Mouse (Mus musculus): ENCODE measurements at regions not wholly inside any gene's neighbourhood (a gene's known extent, or its start where the extent isn't known, plus 50 kb on each side); places are given as distances from the start of the nearest gene placed in this dataset.

GRCm38 (mm10) chr12:26776986-26777385, 308.0 kb downstream of the Cmpk2 start:
- 91% methylated on average over 1 of the region's 1 CpGs for WGBS
- no peak for ATAC-seq (ENCODE audit: low FRiP score, low TSS enrichment)
- TF ChIP-seq EP300 (optimal IDR thresholded peaks at IDR 0.05) (no peak), CTCF (IDR thresholded peaks at IDR 0.05; ENCODE audit: low read depth) (no peak)

GRCm38 (mm10) chr12:26774016-26774415, 305.0 kb downstream of the Cmpk2 start:
- WGBS: 84% methylated on average over 2 of the region's 2 CpGs
- Histone ChIP-seq H3K9ac (ENCODE audit: low read length) (no peak overlapping the region), H3K27ac (replicated peaks) (no peak overlapping the region), H3K9me3 (ENCODE audit: control insufficient read depth, low read length) (no peaks in the 10 kb centered on the region), H3K4me1 (replicated peaks; ENCODE audit: control insufficient read depth, insufficient read depth) (no peaks in the 10 kb centered on the region), H3K4me3 (ENCODE audit: low read depth, low read length) (no peak overlapping the region), H3K4me2 (replicated peaks; ENCODE audit: low read depth) (no peak overlapping the region), H3K36me3 (ENCODE audit: control insufficient read depth, insufficient read depth, low read length) (no peaks in the 10 kb centered on the region), H3K27me3 (ENCODE audit: control insufficient read depth, insufficient read depth, low read length) (no peaks in the 10 kb centered on the region)
- TF ChIP-seq CTCF (IDR thresholded peaks at IDR 0.05; ENCODE audit: low read depth) (no peak), EP300 (optimal IDR thresholded peaks at IDR 0.05) (no peak)
- DNase-seq (ENCODE audit: low spot score) (no peak), ATAC-seq (ENCODE audit: low FRiP score, low TSS enrichment) (no peak)

More at GRCm38 (mm10) chr12:26776986-26777385, 308.0 kb downstream of the Cmpk2 start:
- H3K4me1 ChIP-seq (replicated peaks; ENCODE audit: control insufficient read depth, insufficient read depth): no peaks in the 10 kb centered on the region
- H3K9me3 ChIP-seq (ENCODE audit: control insufficient read depth, low read length): no peaks in the 10 kb centered on the region
- no peak overlapping the region for H3K4me3 ChIP-seq (ENCODE audit: low read depth, low read length)
- no peaks in the 10 kb centered on the region for H3K27me3 ChIP-seq (ENCODE audit: control insufficient read depth, insufficient read depth, low read length)
- no peak overlapping the region for H3K4me2 ChIP-seq (replicated peaks; ENCODE audit: low read depth)
- no peak for DNase-seq (ENCODE audit: low spot score)
- no peaks in the 10 kb centered on the region for H3K36me3 ChIP-seq (ENCODE audit: control insufficient read depth, insufficient read depth, low read length)
- no peak overlapping the region for H3K9ac ChIP-seq (ENCODE audit: low read length)
- no peak overlapping the region for H3K27ac ChIP-seq (replicated peaks)

- Histone ChIP-seq H3K4me1 (replicated peaks; ENCODE audit: control insufficient read depth, insufficient read depth) (no peaks in the 10 kb centered on the region), H3K27ac (replicated peaks) (no peak overlapping the region), H3K27me3 (ENCODE audit: control insufficient read depth, insufficient read depth, low read length) (no peaks in the 10 kb centered on the region), H3K36me3 (ENCODE audit: control insufficient read depth, insufficient read depth, low read length) (no peaks in the 10 kb centered on the region), H3K9me3 (ENCODE audit: control insufficient read depth, low read length) (no peaks in the 10 kb centered on the region), H3K4me2 (replicated peaks; ENCODE audit: low read depth) (no peak overlapping the region), H3K9ac (ENCODE audit: low read length) (no peak overlapping the region), H3K4me3 (ENCODE audit: low read depth, low read length) (no peak overlapping the region)
- no peak for DNase-seq (ENCODE audit: low spot score)
- WGBS: 85% methylated on average over 1 of the region's 1 CpGs
- TF ChIP-seq EP300 (optimal IDR thresholded peaks at IDR 0.05) (no peak), CTCF (IDR thresholded peaks at IDR 0.05; ENCODE audit: low read depth) (no peak)
- ATAC-seq (ENCODE audit: low FRiP score, low TSS enrichment): no peak
These were observed 302.0 kb downstream of the Cmpk2 start for GRCm38 (mm10) chr12:26770753-26771583.

GRCm38 (mm10) chr12:26767551-26767950, 298.5 kb downstream of the Cmpk2 start:
- no peak for ATAC-seq (ENCODE audit: low FRiP score, low TSS enrichment)
- 57% methylated on average over 3 of the region's 3 CpGs for WGBS
- Histone ChIP-seq H3K9ac (ENCODE audit: low read length) (no peak overlapping the region), H3K9me3 (ENCODE audit: control insufficient read depth, low read length) (no peaks in the 10 kb centered on the region), H3K4me2 (replicated peaks; ENCODE audit: low read depth) (no peak overlapping the region), H3K36me3 (ENCODE audit: control insufficient read depth, insufficient read depth, low read length) (no peaks in the 10 kb centered on the region), H3K4me1 (replicated peaks; ENCODE audit: control insufficient read depth, insufficient read depth) (no peaks in the 10 kb centered on the region), H3K27ac (replicated peaks) (no peak overlapping the region), H3K27me3 (ENCODE audit: control insufficient read depth, insufficient read depth, low read length) (no peaks in the 10 kb centered on the region), H3K4me3 (ENCODE audit: low read depth, low read length) (no peak overlapping the region)
- TF ChIP-seq CTCF (IDR thresholded peaks at IDR 0.05; ENCODE audit: low read depth) (no peak), EP300 (optimal IDR thresholded peaks at IDR 0.05) (no peak)
- DNase-seq (ENCODE audit: low spot score): no peak

- TF ChIP-seq CTCF (IDR thresholded peaks at IDR 0.05; ENCODE audit: low read depth) (no peak), EP300 (optimal IDR thresholded peaks at IDR 0.05) (no peak)
- 60% methylated on average over 9 of the region's 9 CpGs for WGBS
- ATAC-seq (ENCODE audit: low FRiP score, low TSS enrichment) (no peak), DNase-seq (ENCODE audit: low spot score) (no peak)
- Histone ChIP-seq H3K9ac (ENCODE audit: low read length) (no peak overlapping the region), H3K9me3 (ENCODE audit: control insufficient read depth, low read length) (no peaks in the 10 kb centered on the region), H3K27ac (replicated peaks) (no peak overlapping the region), H3K4me3 (ENCODE audit: low read depth, low read length) (no peak overlapping the region), H3K27me3 (ENCODE audit: control insufficient read depth, insufficient read depth, low read length) (no peaks in the 10 kb centered on the region), H3K36me3 (ENCODE audit: control insufficient read depth, insufficient read depth, low read length) (no peaks in the 10 kb centered on the region), H3K4me1 (replicated peaks; ENCODE audit: control insufficient read depth, insufficient read depth) (no peaks in the 10 kb centered on the region), H3K4me2 (replicated peaks; ENCODE audit: low read depth) (no peak overlapping the region)
These were observed 289.8 kb downstream of the Cmpk2 start for GRCm38 (mm10) chr12:26758657-26759325.

- WGBS: 24% methylated on average over 2 of the region's 2 CpGs
- DNase-seq (ENCODE audit: low spot score) (no peak), ATAC-seq (ENCODE audit: low FRiP score, low TSS enrichment) (no peak)
- Histone ChIP-seq H3K4me1 (replicated peaks; ENCODE audit: control insufficient read depth, insufficient read depth) (no peaks in the 10 kb centered on the region), H3K9ac (ENCODE audit: low read length) (no peak overlapping the region), H3K27ac (replicated peaks) (no peak overlapping the region), H3K4me2 (replicated peaks; ENCODE audit: low read depth) (no peak overlapping the region), H3K4me3 (ENCODE audit: low read depth, low read length) (no peak overlapping the region), H3K36me3 (ENCODE audit: control insufficient read depth, insufficient read depth, low read length) (no peaks in the 10 kb centered on the region), H3K27me3 (ENCODE audit: control insufficient read depth, insufficient read depth, low read length) (no peaks in the 10 kb centered on the region), H3K9me3 (ENCODE audit: control insufficient read depth, low read length) (no peaks in the 10 kb centered on the region)
- TF ChIP-seq CTCF (IDR thresholded peaks at IDR 0.05; ENCODE audit: low read depth): no peak
- TF ChIP-seq EP300 (optimal IDR thresholded peaks at IDR 0.05): no peak
These were observed 287.3 kb downstream of the Cmpk2 start for GRCm38 (mm10) chr12:26756284-26756683.
